Mouse (Mus musculus) hindbrain, embryonic 14.5 days (tissue): Measurements from ENCODE around the gene E2f8. TPM values are rescaled to one million over a fixed set of nuclear protein-coding genes. Genes with fewer than 3 reads are reported as not detected.

Experiments
- ATAC-seq: fragments of 200-750 bp; cut with Nextera tagmentation; 2 replicates; pipeline ENCODE4 v1.8.0; 2017; ENCODE audit warnings: moderate number of reproducible peaks, mild to moderate bottlenecking, moderate TSS enrichment, moderate library complexity; ENCODE audit not compliant: low FRiP score
- DNase-seq: peaks from one replicate; pipeline ENCODE4 v3.0.0-alpha.2; 2015; ENCODE audit warnings: low spot score
- H3K27ac ChIP-seq: fragments of 300-500 bp; sonication (generic); 2 replicates; pipeline ENCODE4 v1.5.1; 2014; ENCODE audit warnings: mild to moderate bottlenecking, moderate library complexity
- H3K27me3 ChIP-seq: fragments of 300-500 bp; sonication (generic); 2 replicates; pipeline ENCODE4 v1.6.1; 2014; ENCODE audit warnings: mild to moderate bottlenecking, low read length, mixed read lengths; ENCODE audit not compliant: control insufficient read depth, insufficient read depth
- H3K36me3 ChIP-seq: fragments of 300-500 bp; sonication (generic); replicated peaks from 2 replicates; pipeline ENCODE4 v1.6.1; 2014; ENCODE audit not compliant: control insufficient read depth, insufficient read depth
- H3K4me1 ChIP-seq: fragments of 300-500 bp; sonication (generic); replicated peaks from 2 replicates; pipeline ENCODE4 v1.6.1; 2014; ENCODE audit warnings: antibody characterized with exemption, low read length, mixed read lengths; ENCODE audit not compliant: control insufficient read depth, insufficient read depth
- H3K4me2 ChIP-seq: fragments of 300-500 bp; sonication (generic); replicated peaks from 2 replicates; pipeline ENCODE4 v1.6.1; 2014; ENCODE audit warnings: mild to moderate bottlenecking, moderate library complexity
- H3K4me3 ChIP-seq: fragments of 300-500 bp; sonication (generic); replicated peaks from 2 replicates; pipeline ENCODE4 v1.5.1; 2014; ENCODE audit warnings: mild to moderate bottlenecking, low read length
- H3K9ac ChIP-seq: fragments of 300-500 bp; sonication (generic); 2 replicates; pipeline ENCODE4 v1.6.1; 2014
- H3K9me3 ChIP-seq: fragments of 300-500 bp; sonication (generic); 2 replicates; pipeline ENCODE4 v1.6.1; 2016; ENCODE audit warnings: low read length; ENCODE audit not compliant: control insufficient read depth
- WGBS: fragments of 180-500 bp; shearing (Covaris S2); extraction: QIAGEN DNeasy Blood & Tissue Kit; methylation state at CpG from one replicate; pipeline ENCODE4 v1.1.7; 2014; 5-methylcytosine and 5-hydroxymethylcytosine counted together
- polyA plus RNA-seq: library from polyadenylated mRNA; unstranded; fragments of >200 nt; fragmentation: Nextera tagmentation; extraction: Ambion mirVana; gene quantifications from 2 replicates; pipeline ENCODE4 v1.2.1, GENCODE M21; 2014

E2f8 gene
- polyA plus RNA-seq, 1 experiment from 2014 or later = 2.4 TPM

DNA sequence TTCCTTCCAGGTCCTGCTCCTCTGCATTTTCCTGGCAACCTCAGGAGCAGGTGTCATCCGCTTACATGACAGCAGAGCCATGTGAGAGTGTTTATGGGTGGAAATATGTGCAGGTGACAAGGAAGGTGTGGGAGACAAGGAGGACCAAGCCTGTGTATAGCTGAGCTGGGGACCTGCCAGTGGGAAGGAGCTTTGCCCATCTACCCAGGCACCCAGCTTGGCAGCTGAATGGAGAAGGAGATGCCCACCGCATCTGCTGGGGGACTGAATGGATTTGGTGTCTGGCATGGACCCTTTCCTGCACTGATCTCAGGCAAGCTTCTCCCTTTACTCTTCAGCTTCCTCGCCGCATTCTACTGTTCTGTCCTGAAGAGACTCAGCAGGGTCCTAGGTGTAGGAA, 14.1 kb upstream of the E2f8 start:
- no peak overlapping the region for H3K27ac ChIP-seq
- no peak overlapping the region for H3K4me2 ChIP-seq
- DNase-seq = no peak
- ATAC-seq = no peak
- no peak overlapping the region for H3K4me3 ChIP-seq
- 85% methylated on average over 4 of the region's 4 CpGs for WGBS
- no peaks in the 10 kb centered on the region for H3K36me3 ChIP-seq
- H3K9ac ChIP-seq = no peak overlapping the region
- H3K4me1 ChIP-seq = peaks cover 20% of the 10 kb centered on the region
- H3K9me3 ChIP-seq = no peaks in the 10 kb centered on the region
- no peaks in the 10 kb centered on the region for H3K27me3 ChIP-seq

DNA sequence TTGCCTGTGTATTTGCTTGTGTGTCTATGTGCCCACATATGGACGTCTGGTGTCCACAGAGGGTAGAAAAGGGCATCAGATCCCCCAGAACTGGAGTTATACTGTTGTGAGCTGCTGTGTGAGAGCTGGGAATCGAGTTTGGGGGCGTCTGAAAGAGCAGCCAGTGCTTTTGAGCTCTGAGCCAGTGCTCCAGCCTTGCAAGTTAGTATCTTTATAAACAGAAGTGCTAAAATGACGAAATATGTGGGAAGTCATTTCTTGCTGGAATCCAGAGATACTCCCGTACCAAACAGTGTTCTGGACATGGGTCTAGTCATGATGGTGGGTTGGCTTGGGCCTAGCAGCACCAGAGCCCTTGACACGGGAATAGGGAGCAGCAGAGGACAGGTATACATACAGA, 13.4 kb upstream of the E2f8 start:
- DNase-seq = no peak
- Histone ChIP-seq H3K4me2 (no peak overlapping the region), H3K27ac (no peak overlapping the region), H3K9me3 (no peaks in the 10 kb centered on the region), H3K4me3 (no peak overlapping the region), H3K4me1 (peaks cover 20% of the 10 kb centered on the region), H3K27me3 (no peaks in the 10 kb centered on the region), H3K36me3 (no peaks in the 10 kb centered on the region), H3K9ac (no peak overlapping the region)
- no peak for ATAC-seq
- WGBS = 88% methylated on average over 6 of the region's 6 CpGs

DNA sequence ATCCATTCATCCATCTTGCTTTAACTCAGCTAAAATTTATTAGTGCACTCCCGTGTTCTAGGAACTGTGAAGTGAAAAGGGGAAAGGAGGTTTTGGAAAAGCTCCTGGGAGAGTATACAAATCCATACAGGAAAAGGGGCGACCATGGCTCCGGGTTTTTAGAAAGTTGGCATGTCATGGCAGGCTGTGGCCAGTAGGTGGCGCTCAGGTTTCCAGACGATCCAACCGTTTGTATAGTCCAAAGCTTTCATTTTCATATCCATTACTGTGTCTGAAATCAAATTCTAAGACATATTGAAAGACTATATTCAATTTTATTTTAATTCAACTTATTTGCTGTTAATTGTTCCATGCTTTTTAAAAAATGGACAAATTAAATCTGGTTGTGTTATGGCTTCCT, 12.8 kb upstream of the E2f8 start:
- no peak for ATAC-seq
- H3K9ac ChIP-seq = no peak overlapping the region
- WGBS = 2% methylated on average over 6 of the region's 6 CpGs

DNA sequence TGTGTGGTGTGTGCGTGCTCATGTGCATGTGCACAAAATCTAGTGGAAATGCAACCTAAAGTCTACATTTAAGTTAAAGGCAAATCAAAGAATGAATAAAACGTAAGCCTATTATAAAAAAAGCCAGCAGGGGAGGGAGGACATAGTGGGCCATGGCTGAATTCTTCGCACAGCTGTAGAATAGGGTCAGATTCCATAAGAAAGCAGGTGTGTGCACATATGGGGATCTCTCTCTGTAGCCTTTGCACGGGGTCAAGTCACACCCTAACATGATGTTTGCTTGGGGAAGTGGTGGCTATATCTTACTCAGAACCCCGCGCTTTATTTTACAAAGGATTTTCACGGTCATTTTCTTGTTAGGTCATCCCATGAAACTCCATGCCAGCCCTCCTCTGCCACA, 11.7 kb upstream of the E2f8 start:
- 79% methylated on average over 7 of the region's 7 CpGs for WGBS
- Histone ChIP-seq H3K36me3 (no peaks in the 10 kb centered on the region), H3K4me3 (no peak overlapping the region), H3K4me2 (no peak overlapping the region), H3K27me3 (no peaks in the 10 kb centered on the region), H3K9ac (no peak overlapping the region), H3K9me3 (no peaks in the 10 kb centered on the region), H3K27ac (no peak overlapping the region), H3K4me1 (peaks cover 20% of the 10 kb centered on the region)
- DNase-seq (no peak), ATAC-seq (no peak)

More for the DNA sequence above, 12.8 kb upstream of the E2f8 start:
- H3K4me3 ChIP-seq = no peak overlapping the region
- DNase-seq = peak; percentile 92
- no peaks in the 10 kb centered on the region for H3K9me3 ChIP-seq
- no peaks in the 10 kb centered on the region for H3K27me3 ChIP-seq
- no peak overlapping the region for H3K4me2 ChIP-seq
- H3K27ac ChIP-seq = no peak overlapping the region
- H3K4me1 ChIP-seq = peaks cover 20% of the 10 kb centered on the region
- no peaks in the 10 kb centered on the region for H3K36me3 ChIP-seq

DNA sequence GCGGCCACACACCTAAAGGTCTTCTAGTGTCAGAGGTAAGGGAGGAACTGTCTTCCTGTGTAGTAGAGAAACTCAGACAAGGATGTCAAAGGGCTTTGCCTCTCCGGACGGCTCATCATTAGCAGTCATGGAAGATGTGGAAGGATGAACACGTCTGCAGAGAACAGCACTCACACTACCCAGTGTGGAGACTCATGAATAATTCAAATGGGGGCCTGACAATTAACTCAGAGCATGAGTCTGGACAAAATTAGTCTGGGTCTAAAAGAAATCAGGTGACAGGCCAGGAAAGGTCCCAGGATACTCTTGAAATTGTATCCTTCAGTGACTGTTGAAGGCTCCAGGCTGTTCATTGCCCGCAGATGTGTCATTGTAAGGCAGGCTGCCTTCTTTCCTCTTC, 9.6 kb upstream of the E2f8 start:
- Histone ChIP-seq H3K9ac (no peak overlapping the region), H3K9me3 (no peaks in the 10 kb centered on the region), H3K4me1 (peaks cover 8% of the 10 kb centered on the region), H3K4me3 (no peak overlapping the region), H3K27ac (no peak overlapping the region), H3K4me2 (no peak overlapping the region), H3K27me3 (no peaks in the 10 kb centered on the region), H3K36me3 (no peaks in the 10 kb centered on the region)
- ATAC-seq (peak; percentile 24; the same call in 1 of the 2 replicates), DNase-seq (no peak)
- 31% methylated on average over 5 of the region's 5 CpGs for WGBS

DNA sequence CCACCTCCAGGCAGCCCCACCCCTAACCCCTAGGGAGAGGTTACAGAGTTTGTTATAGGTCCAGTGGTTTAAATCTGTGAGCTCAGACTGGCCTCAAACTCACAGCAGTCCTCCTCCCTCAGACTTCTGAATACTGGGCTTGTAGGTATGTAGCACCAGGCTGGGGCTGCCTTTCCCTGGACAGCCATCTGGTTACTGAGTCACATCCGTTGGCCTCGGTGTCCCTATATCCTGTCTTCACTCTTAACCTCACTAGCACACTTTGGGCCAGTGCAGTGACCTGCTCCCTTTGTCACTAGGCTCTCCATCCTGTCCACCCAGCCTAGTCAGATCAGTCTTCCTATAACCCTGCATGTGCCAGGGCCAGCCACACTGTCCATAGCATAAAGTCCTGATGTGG, 7.4 kb upstream of the E2f8 start:
- H3K27me3 ChIP-seq = 0 out of 2 replicates have a peak, but pooled peaks cover 8% of the 10 kb centered on the region
- WGBS = 70% methylated on average over 2 of the region's 2 CpGs
- DNase-seq (no peak), ATAC-seq (no peak)
- no peak overlapping the region for H3K4me3 ChIP-seq
- H3K9me3 ChIP-seq = no peaks in the 10 kb centered on the region
- H3K4me2 ChIP-seq = no peak overlapping the region
- no peak overlapping the region for H3K27ac ChIP-seq
- peaks cover 8% of the 10 kb centered on the region for H3K4me1 ChIP-seq
- no peak overlapping the region for H3K9ac ChIP-seq
- H3K36me3 ChIP-seq = no peaks in the 10 kb centered on the region

DNA sequence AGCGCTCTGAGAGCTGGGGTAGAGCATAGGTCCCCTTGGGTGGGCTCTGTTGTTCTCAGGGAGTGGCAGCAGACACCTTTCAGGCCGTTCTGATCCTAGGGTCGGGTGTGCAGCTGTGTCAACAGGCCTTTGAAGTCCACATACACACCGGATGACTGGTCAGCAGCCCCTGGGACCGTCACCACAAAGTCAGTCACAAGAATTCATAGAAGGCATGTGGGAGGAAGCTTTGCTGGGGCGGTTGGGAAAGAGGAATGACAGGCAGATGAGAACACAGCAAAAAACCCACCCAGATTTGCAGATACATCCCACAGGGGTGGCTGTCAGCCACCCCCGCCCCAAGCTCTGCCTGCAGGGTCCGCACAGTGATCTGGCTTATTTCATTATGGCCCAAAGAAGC, 6.6 kb upstream of the E2f8 start:
- DNase-seq = no peak
- Histone ChIP-seq H3K9me3 (no peaks in the 10 kb centered on the region), H3K27ac (no peak overlapping the region), H3K4me3 (no peak overlapping the region), H3K9ac (no peak overlapping the region), H3K4me1 (peaks cover 8% of the 10 kb centered on the region), H3K36me3 (no peaks in the 10 kb centered on the region), H3K4me2 (no peak overlapping the region), H3K27me3 (peaks cover 13% of the 10 kb centered on the region)
- ATAC-seq = no peak
- WGBS = 39% methylated on average over 8 of the region's 8 CpGs

DNA sequence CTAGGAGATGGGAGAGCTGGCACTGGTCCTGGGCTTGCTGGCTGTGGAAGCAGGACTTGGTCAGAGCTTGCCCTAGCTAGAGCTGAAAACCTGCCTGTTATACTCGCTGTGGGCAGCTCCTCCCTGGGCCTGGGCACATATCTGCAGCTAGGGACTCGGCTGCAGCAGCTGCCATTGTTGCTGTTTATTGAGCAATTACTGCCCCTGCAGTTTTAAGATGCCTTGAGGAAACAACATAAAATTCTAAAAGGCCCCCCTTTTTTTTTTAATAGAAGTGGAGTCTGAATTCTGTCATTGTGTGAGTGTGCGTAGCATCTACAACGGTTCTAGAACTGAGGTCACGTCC, 2.8 kb upstream of the E2f8 start:
- peaks cover 5% of the 10 kb centered on the region; the same call in 1 of the 2 replicates for H3K4me1 ChIP-seq
- 77% methylated on average over 5 of the region's 5 CpGs for WGBS
- H3K9me3 ChIP-seq = no peaks in the 10 kb centered on the region
- no peak overlapping the region for H3K9ac ChIP-seq
- no peak overlapping the region for H3K4me2 ChIP-seq
- no peak for ATAC-seq
- H3K27me3 ChIP-seq = peaks cover 25% of the 10 kb centered on the region
- no peak for DNase-seq
- no peak overlapping the region for H3K27ac ChIP-seq
- no peak overlapping the region for H3K4me3 ChIP-seq
- no peaks in the 10 kb centered on the region for H3K36me3 ChIP-seq

DNA sequence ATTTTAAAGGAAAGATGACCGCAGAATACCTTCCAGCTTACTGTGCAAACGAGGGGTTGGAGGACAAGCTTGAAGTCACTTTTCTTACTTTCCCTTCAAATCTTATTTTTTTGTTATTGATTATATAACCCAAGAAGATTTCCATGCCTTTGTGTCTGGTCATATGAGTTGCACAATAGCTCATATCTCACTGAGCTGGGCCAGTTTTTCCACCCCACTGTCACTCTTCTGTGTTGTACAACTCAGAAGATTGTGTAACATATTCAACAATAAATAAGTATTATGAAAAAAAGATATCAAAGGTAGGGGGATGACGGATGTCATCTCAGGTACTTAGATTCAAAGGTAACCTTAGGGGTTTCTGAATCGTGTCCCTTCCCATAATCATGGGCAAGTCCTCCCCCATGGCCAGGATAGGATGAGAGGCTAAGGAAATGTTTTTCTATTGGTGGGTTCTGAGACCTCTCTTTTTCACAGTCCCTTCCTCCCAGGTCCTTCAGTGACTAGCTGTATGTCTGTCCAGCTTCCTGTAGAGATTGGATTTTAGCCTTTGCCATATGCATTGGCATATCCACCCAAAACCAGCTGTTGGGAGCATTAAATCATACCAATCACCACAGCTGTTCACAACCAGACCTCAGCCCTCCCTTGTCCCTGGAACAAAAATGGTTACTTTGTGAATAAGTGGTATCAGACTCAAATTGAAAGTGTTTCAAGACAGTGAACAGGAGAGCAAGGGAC, 2.3 kb upstream of the E2f8 start:
- WGBS = 87% methylated on average over 4 of the region's 4 CpGs
- H3K27ac ChIP-seq = no peak overlapping the region
- ATAC-seq (no peak), DNase-seq (no peak)
- no peaks in the 10 kb centered on the region for H3K36me3 ChIP-seq
- peaks cover 5% of the 10 kb centered on the region; the same call in 1 of the 2 replicates for H3K4me1 ChIP-seq
- H3K4me3 ChIP-seq = no peak overlapping the region
- H3K9ac ChIP-seq = no peak overlapping the region
- no peaks in the 10 kb centered on the region for H3K9me3 ChIP-seq
- H3K4me2 ChIP-seq = no peak overlapping the region
- H3K27me3 ChIP-seq = peaks cover 25% of the 10 kb centered on the region
